Mouse (Mus musculus) 3T3-L1 (cell line): ENCODE measurements around the gene Abca3.
"Not testable (repeated sequence)": the region's sequence is repeated elsewhere in the genome, so short reads cannot be mapped to it uniquely, and the experiment has no call there.

Source experiments
- DNase-seq: peaks from one replicate; pipeline ENCODE4 v3.0.0-alpha.2; 2015; ENCODE audit warnings: low read depth, low spot score

Abca3 gene

GRCm38 (mm10) chr17:24383789-24384188, 32.0 kb downstream of the Abca3 start:
- DNase-seq = no peak

- no peak for DNase-seq
Observed at GRCm38 (mm10) chr17:24388711-24389110, 37.0 kb downstream of the Abca3 start.

- peak; percentile 84 for DNase-seq
Observed at GRCm38 (mm10) chr17:24389865-24390264, 38.1 kb downstream of the Abca3 start.

GRCm38 (mm10) chr17:24391149-24391548, 39.4 kb downstream of the Abca3 start:
- DNase-seq = no peak

GRCm38 (mm10) chr17:24393527-24393926, 41.8 kb downstream of the Abca3 start:
- no peak for DNase-seq

GRCm38 (mm10) chr17:24394456-24394855, 42.7 kb downstream of the Abca3 start:
- DNase-seq = no peak

- DNase-seq = peak; percentile 82
Observed at GRCm38 (mm10) chr17:24402371-24402770, 50.6 kb downstream of the Abca3 start.

- DNase-seq = no peak
Observed at GRCm38 (mm10) chr17:24407116-24407803, 55.5 kb downstream of the Abca3 start.

- DNase-seq = no peak
Observed at GRCm38 (mm10) chr17:24413557-24414211, 61.9 kb downstream of the Abca3 start.

- DNase-seq = peak; percentile 100
Observed at GRCm38 (mm10) chr17:24414230-24414976, 62.7 kb downstream of the Abca3 start, which contains the start of gene Rnps1. TSS of gene Rnps1 (plus strand) at chr17:24414565.

- DNase-seq = no peak
Observed at GRCm38 (mm10) chr17:24415011-24415410, 63.3 kb downstream of the Abca3 start.

GRCm38 (mm10) chr17:24416051-24416652, 64.4 kb downstream of the Abca3 start:
- peak; percentile 34 for DNase-seq

- no peak for DNase-seq
Observed at GRCm38 (mm10) chr17:24423114-24423513, 71.4 kb downstream of the Abca3 start.

GRCm38 (mm10) chr17:24424489-24424888, 72.7 kb downstream of the Abca3 start:
- DNase-seq = no peak

GRCm38 (mm10) chr17:24425326-24425725, 73.6 kb downstream of the Abca3 start:
- not testable (repeated sequence) for DNase-seq

- DNase-seq = peak; percentile 29
Observed at GRCm38 (mm10) chr17:24425905-24426304, 74.2 kb downstream of the Abca3 start.

GRCm38 (mm10) chr17:24426471-24427169, 74.9 kb downstream of the Abca3 start, which contains the start of gene Eci1:
TSS of gene Eci1 (plus strand) at chr17:24426641.
- peak; percentile 99 for DNase-seq

- peak; percentile 50 for DNase-seq
Observed at GRCm38 (mm10) chr17:24427170-24427557, 75.4 kb downstream of the Abca3 start.

- no peak for DNase-seq
Observed at GRCm38 (mm10) chr17:24429201-24429983, 77.6 kb downstream of the Abca3 start.

GRCm38 (mm10) chr17:24437016-24437415, 85.3 kb downstream of the Abca3 start:
- DNase-seq = peak; percentile 78
